Mouse (Mus musculus) bone marrow, adult 2 months (tissue): ENCODE data around the gene Rfx8. TPM values are rescaled to one million over a fixed set of nuclear protein-coding genes. Genes with fewer than 3 reads are reported as not detected.
A peak's percentile ranks its signal among the peaks of the same experiment; 100 is the strongest.

ENCODE experiments used
- H3K27ac ChIP-seq: fragments of 200-500 bp; 2 replicates; pipeline ENCODE4 v1.5.1; 2012; ENCODE audit warnings: low read depth, mild to moderate bottlenecking, control low read depth, inconsistent platforms, low read length; ENCODE audit not compliant: control insufficient read depth, poor library complexity, insufficient read depth
- H3K4me1 ChIP-seq: fragments of 200-500 bp; 2 replicates; pipeline ENCODE4 v1.6.1; 2011; ENCODE audit warnings: low read length; ENCODE audit not compliant: control insufficient read depth, insufficient read depth
- H3K4me3 ChIP-seq: fragments of 200-500 bp; replicated peaks from 2 replicates; pipeline ENCODE3; 2011; ENCODE audit warnings: mild to moderate bottlenecking, low read depth, low read length, control low read depth; ENCODE audit not compliant: control insufficient read depth
- CTCF ChIP-seq: fragments of 200-500 bp; IDR thresholded peaks from 2 replicates; pipeline ENCODE4 v1.5.1; 2011; ENCODE audit warnings: low read length, control low read depth; ENCODE audit not compliant: control insufficient read depth, insufficient read depth
- POLR2A ChIP-seq: fragments of 200-500 bp; IDR thresholded peaks from 2 replicates; pipeline ENCODE4 v1.6.1; 2011; ENCODE audit warnings: low read depth, mild to moderate bottlenecking, control low read depth, low read length, borderline replicate concordance; ENCODE audit not compliant: control insufficient read depth
- WGBS: fragments of 180-500 bp; shearing (Covaris S2); methylation state at CpG from one replicate; pipeline ENCODE4 v1.1.7; 2018; 5-methylcytosine and 5-hydroxymethylcytosine counted together
- polyA plus RNA-seq: library from polyadenylated mRNA; stranded (reverse); fragments of >200 nt; gene quantifications from 2 replicates; pipeline ENCODE4 v1.2.4, GENCODE M21; 2011; ENCODE audit warnings: low replicate concordance; ENCODE audit not compliant: missing spikeins, insufficient read depth, insufficient read length

Rfx8 gene
- polyA plus RNA-seq, 1 experiment: not detected

GRCm38 (mm10) chr1:39746464-39746863 lies 25.7 kb upstream of the Rfx8 start:
- 52% methylated on average over 7 of the region's 7 CpGs for WGBS

GRCm38 (mm10) chr1:39740948-39741347 lies 20.2 kb upstream of the Rfx8 start:
- H3K4me3 ChIP-seq: no peak overlapping the region
- TF ChIP-seq CTCF: no peak
- TF ChIP-seq POLR2A: no peak
- WGBS: 80% methylated on average over 7 of the region's 7 CpGs
- H3K4me1 ChIP-seq: no peaks in the 10 kb centered on the region; the same call in 1 of the 2 replicates
- H3K27ac ChIP-seq: no peak overlapping the region

More at GRCm38 (mm10) chr1:39746464-39746863, 25.7 kb upstream of the Rfx8 start:
- H3K4me1 ChIP-seq: no peaks in the 10 kb centered on the region; the same call in 1 of the 2 replicates
- no peak overlapping the region for H3K4me3 ChIP-seq
- no peak overlapping the region for H3K27ac ChIP-seq
- TF ChIP-seq POLR2A: no peak
- TF ChIP-seq CTCF: no peak

- Histone ChIP-seq H3K27ac (no peak overlapping the region), H3K4me3 (no peak overlapping the region), H3K4me1 (peaks cover 2% of the 10 kb centered on the region; the same call in 1 of the 2 replicates)
- 17% methylated on average over 4 of the region's 4 CpGs for WGBS
- TF ChIP-seq POLR2A (no peak), CTCF (no peak)
Measured at GRCm38 (mm10) chr1:39740002-39740401, 19.2 kb upstream of the Rfx8 start.

GRCm38 (mm10) chr1:39735927-39736604 lies 15.3 kb upstream of the Rfx8 start:
- H3K4me3 ChIP-seq: no peak overlapping the region
- no peak for TF ChIP-seq CTCF
- no peak for TF ChIP-seq POLR2A
- WGBS: 1% methylated on average over 8 of the region's 8 CpGs
- H3K27ac ChIP-seq: peak overlapping the region; percentile 31
- peaks cover 5% of the 10 kb centered on the region for H3K4me1 ChIP-seq

- no peak for TF ChIP-seq POLR2A
- H3K4me3 ChIP-seq: no peak overlapping the region
- 5% methylated on average over 2 of the region's 2 CpGs for WGBS
- peaks cover 5% of the 10 kb centered on the region for H3K4me1 ChIP-seq
- no peak overlapping the region for H3K27ac ChIP-seq
Measured at GRCm38 (mm10) chr1:39735493-39735892, 14.7 kb upstream of the Rfx8 start.

GRCm38 (mm10) chr1:39734881-39735280 lies 14.1 kb upstream of the Rfx8 start:
- H3K4me1 ChIP-seq: peaks cover 5% of the 10 kb centered on the region
- no peak overlapping the region for H3K27ac ChIP-seq
- WGBS: 19% methylated on average over 6 of the region's 6 CpGs
- H3K4me3 ChIP-seq: no peak overlapping the region
- TF ChIP-seq CTCF (no peak), POLR2A (no peak)

- TF ChIP-seq POLR2A (no peak), CTCF (no peak)
- WGBS: 4% methylated on average over 13 of the region's 13 CpGs
- H3K4me3 ChIP-seq: no peak overlapping the region
- peaks cover 5% of the 10 kb centered on the region for H3K4me1 ChIP-seq
- H3K27ac ChIP-seq: no peak overlapping the region
Measured at GRCm38 (mm10) chr1:39734311-39734710, 13.5 kb upstream of the Rfx8 start.

- H3K4me1 ChIP-seq: peaks cover 5% of the 10 kb centered on the region
- WGBS: 36% methylated on average over 10 of the region's 10 CpGs
- H3K4me3 ChIP-seq: no peak overlapping the region
- no peak overlapping the region for H3K27ac ChIP-seq
- no peak for TF ChIP-seq POLR2A
- no peak for TF ChIP-seq CTCF
Measured at GRCm38 (mm10) chr1:39733876-39734275, 13.1 kb upstream of the Rfx8 start.
